Mouse (Mus musculus) skeletal muscle tissue, adult 2 months (tissue): ENCODE data around the gene Gm21972.

Source experiments
- DNase-seq: peaks from one replicate; pipeline ENCODE4 v3.0.0-alpha.2; 2012; ENCODE audit warnings: low read depth, low spot score

Gm21972 gene

DNA sequence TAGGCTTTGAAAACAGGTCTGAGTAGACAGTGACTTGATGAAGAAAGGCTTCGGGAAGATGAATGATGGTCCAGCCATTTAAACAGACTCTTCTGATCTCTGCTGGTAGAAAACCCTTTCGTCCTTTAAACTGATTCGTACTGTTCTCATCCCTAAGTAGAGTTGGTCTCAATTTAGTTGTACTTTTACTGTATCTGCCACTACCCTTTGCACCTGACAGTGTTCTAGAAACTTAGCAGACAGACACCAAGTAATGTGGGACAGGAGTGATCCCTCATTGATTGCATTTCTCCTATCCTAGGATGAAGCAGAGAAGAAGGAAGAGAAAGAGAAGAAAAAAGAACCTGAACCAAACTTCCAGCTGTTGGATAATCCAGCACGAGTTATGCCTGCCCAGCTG is at the start of gene Gm21972:
Gene Gm21972, plus strand, starts transcription at position 301 of the 400 bp plus-strand sequence.
- DNase-seq: no peak

DNA sequence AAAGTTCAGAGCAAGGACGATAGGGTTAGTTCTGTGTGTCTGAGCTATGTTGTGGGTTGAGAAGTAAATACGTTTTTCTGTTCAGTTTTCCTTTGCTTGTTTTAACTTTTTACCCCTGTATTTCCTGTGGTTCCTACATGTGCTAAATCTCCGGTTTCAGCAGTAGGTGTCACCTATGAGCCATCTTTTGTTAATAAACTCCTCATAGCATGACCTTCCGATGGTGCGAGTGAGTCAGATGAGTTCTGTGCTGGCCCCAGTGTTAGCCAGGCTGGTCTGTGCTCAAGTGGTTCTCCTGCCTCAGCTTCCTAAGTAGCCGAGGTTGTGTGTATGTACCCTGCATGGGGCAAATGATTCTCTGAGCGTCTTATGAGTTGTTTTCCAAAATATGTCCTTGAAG is 39.0 kb upstream of the Gm21972 start:
- no peak for DNase-seq

DNA sequence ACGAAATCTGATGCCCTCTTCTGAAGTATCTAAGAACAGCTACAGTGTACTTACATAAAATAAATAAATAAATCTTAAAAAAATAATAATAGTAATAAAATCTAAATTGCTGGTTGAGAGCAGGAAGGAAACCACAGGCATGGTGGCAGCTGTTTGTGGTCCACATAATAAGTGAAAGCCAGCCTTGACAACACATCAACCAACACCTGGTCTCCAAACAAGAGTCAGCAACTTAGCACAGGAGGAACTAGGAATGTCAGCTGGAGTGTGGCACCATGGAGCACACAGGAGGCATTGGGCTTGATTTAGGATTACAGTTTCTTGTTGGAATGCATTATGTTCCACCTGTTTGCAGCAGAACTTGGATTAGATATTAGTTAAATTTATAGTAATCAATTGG is 28.4 kb upstream of the Gm21972 start:
- no peak for DNase-seq

DNA sequence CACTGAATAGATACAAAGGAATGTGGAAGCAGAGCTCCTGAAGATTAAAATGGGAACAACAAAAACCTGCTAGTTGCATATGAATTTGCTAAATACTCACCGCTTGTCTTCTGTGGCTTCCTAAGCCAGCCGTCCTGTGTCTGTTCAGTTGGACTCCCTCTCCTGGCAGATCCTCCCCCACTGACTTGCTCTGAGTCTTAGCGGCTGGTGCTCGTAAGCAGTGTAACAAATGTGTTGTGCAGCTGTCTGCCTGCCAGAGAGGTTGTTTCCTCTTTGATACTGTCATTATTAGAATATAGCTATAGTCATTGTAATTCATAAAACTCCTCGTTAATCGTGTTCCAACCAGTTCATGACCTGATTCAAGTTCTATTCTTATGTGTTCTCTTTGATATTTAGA is 21.7 kb upstream of the Gm21972 start, which contains the start of gene Htr2b:
Gene Htr2b, minus strand, starts transcription at position 192 of the 400 bp plus-strand sequence.
- no peak for DNase-seq

DNA sequence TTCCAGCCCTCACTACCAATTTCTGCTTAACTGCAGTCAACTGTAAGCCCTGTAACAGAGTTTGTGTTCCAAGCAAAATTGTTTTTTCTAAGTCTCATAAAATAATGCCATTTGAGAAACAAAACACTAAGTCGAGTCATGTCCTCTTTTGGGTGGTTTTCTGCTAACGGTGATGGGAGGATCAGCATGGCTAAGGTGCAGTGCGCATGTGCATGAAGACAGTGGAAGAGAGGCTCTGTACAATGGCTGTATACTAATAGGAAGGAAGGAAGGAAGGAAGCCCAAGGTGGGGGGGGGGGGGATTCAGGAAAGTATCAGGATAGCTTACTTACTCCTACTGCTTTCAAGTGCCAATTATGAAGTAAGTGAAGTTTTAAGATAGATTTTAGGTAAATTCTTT is 19.3 kb upstream of the Gm21972 start:
- no peak for DNase-seq

DNA sequence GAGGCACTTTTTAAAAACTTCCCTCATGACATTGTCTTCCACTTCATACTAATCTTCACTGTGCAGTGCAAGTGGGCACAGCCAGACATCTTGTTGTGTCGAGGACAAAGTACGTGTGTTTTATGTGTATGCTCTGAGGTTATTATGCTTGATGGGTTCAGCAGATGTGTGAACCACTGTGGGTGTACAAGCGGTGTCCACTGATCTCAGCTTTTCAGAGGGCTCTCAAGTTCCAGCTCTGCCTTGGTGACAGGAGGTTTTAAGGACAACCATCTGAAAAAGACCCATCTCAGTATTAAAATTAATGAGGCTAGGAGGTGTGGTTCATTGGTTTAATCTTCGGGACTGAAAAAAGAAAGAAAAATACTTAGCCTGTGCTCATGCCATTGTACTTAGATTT is 13.9 kb upstream of the Gm21972 start:
- DNase-seq: no peak

DNA sequence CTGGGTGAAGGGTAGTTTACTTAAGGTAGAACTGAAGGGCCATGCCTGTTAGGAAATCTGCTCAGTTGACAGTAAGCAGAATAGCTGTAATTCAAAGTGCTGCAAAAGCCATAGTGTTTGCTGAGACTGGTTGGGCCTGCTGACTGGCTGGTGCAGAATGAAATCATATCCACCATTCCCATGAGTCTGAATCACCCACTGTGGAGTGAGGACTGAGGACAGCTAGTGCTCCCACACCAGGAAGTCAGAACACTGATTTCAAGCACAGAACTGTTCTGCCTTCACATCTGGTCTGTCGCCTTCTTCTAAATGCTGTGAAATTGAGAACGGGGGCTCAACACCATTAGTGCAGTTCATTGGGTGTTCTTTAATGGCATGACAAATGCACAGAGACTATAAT is 7.4 kb upstream of the Gm21972 start:
- no peak for DNase-seq

DNA sequence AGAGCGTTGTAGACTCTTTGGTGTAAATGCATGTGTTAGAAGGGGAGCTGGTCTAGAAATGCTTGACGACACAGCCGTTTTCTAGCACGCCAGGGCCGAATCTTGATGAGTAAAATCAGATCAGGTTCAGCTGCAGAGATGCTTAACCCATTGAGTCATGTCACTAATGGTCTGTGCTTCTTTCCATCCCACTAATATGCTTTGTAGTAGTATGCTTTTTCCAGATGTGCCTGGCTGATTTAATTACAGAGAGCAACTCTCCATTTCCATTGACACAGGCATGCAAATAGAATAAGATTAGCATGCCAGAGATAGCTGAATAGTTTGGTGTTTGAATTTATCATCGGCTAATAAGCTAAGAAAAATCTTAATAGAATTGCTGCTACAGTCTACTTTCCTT is 1.9 kb downstream of the Gm21972 start:
- no peak for DNase-seq

DNA sequence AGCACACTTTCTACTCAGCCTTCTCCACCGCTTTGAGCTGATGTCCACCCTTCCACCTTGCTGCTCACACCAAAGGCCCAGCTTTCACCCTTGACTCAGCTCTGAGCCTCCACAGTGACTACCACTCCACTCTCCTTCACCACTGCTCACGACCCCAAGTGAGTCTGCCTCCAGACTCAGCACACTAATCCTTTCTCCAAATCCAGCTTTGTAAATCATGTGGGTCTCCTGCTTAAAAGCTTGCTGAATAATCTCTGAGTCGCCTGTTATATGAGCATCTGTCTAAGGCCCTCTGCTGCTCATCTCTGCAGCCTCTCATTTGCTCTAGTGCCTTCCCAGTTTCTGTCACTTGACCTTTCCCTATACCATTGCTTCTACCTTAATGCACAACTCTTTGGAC is 7.6 kb downstream of the Gm21972 start:
- DNase-seq: no peak

DNA sequence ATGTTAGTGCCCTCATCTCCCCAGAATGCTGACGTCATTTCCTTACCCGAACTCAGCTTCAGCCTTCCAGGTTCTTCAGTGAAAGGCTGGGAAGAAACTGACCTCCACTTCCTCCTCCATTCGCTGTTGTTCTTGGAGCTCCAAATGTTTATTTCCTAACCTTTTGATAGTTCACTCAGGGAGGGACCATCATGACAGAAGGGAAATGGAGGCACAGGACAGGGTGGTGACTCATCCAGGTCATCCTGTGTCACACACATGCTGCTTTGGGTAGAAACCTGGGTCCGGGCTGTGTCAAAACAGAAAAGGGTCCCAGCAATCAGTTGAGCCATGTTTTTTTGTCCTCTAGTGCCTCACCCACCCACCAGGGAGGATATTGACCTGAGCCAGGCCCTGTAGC is 9.7 kb downstream of the Gm21972 start:
- DNase-seq: no peak

DNA sequence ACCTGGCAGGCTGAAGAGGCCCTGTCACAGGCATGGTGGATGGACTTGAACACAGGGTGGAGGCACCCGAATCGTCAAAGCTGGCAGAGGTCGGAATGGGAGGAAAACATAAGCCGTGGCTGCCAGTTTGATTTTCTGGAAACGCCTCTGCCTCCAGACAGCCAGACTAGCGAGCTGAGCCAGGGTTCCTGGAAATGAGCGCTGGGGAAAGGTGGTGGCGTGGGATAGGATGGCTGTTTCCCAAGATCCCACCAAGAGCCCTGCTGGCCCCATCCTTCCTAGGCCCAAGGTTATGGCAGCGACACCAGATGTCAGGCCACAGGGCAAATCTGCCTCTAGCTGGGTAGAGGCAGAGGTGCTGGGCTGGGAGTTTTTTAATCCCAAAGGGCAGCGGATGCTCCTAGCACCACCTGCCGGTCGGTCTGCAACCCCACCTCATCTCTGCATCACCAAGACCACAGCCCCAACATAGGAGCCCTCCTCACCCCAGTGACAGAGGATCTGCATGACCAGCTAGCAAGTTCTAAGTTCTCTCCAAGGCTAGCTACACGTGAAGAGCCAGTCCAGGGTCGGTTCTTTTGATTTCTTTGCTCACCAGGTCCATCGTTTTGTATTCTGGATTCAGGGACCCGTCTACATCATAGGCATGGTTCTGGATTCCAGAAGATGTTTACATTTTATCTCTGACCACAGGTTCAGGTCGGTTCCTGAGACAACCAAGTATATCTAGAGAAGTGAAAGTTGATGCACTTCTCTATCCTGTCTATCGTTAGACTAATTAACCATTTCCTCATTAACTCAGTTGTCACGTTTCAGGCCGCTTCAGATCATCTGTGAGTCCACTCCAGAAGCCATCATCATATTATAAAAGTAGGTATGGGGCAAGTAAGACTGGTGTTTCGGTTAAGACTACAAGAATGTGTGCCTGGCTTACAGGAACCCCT is 10.8 kb downstream of the Gm21972 start:
- no peak for DNase-seq

DNA sequence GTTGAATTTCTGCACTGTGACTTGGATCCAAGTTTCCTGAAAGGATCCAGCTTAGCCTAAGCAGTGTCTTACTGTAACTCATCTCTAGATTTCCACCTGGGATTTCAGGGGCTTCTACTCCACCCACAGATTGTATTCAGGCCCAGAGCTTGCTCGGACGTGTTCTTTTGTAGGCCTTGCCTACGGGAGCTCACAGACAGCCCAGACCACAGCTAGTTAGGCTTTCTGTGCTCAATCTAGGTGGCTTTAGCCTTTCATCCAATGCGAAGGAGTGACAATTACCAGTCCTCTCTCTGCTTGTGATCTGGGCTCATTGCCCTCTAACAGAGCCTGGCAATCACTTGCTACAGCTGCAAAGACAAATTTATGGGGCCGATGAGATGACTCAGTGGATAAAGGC is 12.9 kb downstream of the Gm21972 start:
- DNase-seq: no peak

DNA sequence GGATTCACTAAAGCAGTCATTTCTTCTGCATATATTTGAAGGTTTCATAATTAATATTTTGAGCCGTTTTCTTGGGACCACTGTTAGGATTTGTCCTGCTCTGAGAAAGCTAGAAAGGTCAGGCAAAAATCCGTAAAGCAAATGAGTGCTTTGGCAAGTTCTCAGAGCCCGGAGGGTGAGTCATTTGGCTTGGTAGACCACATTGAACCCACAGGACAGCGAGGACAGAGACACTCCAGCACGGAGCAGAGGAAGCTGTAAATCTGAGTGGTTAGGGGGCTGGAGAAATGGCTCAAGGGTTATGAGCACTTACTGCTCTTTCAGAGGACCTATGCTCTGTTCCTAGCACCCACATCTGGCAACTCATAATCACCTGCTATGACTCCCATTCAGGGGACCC is 14.1 kb downstream of the Gm21972 start:
- no peak for DNase-seq

DNA sequence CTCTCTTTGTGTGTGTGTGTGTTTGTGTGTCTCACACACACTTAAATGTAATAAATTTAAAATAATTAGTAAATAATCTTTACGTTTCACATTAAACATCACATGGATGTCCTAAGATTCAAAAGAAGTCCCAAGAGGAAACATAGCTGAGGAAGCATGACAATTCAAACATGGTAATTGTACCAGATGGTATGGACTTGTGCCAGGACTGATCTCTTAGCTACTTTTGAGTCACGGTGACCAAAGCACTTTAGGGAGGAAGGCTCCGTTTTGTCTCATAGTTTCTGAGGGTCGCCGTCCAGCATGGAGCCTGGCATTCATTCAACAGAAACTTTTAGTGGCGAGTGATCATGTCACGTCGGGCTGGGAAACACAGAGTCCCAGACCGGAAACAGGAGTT is 14.7 kb downstream of the Gm21972 start:
- no peak for DNase-seq

DNA sequence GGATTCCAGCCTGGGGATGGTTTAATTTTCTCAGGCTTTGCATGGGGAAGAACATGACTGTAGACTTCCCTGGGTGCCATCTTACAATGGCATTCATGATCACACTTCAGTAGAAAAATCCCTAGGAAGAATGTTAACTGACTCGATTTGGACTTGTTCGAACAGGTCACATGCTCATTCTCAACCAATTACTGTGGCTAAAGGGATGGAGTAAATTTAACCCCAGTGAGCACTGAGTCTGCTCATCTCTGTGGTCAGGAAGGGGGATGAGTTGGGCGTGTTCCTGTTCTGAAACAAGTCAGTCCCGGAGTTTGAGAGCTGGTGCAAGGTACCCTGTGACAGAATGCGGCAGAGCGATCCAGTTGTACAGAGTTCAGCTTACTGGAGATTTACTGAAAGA is 17.5 kb downstream of the Gm21972 start:
- DNase-seq: no peak

DNA sequence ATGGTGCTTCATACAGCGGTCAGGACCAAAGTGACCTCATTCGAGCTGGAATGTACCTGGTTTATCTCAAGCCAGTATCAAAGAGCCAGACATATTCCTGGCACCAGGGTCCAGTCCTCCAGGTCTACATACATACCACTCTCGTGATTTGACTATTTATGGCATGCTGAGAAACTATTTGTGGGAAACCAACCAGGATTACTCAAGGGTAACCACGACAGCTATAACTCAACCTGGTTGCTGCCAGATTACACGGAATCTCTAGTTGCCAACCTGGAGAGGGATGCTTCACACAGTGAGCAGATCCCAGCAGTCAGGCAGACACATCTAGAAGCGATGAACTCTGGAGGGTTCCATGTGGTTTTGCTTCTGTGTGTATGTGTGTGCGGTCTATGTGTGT is 17.9 kb downstream of the Gm21972 start:
- no peak for DNase-seq

DNA sequence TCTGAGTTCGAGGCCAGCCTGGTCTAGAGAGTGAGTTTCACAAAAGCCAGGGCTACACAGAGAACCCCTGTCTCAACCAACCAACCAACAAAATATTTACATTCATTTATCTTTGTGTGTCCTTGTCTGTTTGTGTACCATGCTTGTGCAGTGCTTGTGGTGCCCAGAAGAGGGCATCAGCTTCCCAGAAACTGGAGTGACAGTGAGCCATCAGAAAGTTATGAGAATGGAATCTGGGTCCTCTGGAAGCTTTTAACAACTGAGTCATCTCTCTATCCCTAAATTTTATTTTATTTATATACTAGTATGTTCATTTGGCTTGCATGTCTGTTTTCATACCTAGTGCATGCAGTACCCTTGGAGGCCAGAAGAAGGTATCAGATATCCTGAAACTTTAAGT is 19.2 kb downstream of the Gm21972 start:
- DNase-seq: no peak

DNA sequence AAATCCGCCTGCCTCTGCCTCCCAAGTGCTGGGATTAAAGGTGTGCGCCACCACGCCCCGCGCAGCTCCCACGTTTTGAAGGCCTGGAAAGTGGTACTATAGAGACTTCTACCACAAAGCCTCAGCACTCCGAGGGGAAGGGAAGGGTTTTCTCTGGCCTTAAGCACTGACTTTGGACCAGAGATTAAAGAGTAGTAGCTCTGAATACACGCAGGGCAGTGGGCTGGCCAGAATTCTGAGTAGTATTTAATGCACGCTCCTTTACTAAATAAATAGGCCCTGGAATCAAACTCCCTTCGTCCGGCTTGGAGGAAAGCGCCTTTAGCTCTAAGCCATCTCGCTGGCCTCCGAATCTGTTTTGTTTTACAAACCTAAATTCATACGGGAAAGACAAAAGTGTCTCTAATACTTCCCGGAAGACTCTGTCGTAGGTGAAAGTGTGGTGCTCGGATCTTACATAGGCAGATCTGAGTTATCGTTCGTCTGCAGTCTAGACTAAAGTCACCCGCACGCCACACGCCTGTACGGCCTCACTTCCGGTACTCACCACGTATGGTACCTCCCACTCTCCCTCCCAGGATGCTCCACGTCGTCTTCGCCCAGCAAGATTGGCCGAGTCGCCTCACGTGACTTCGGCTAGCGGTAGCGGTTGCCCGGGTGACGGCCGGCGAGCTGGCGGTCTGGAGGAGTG is 20.8 kb downstream of the Gm21972 start, which contains the start of gene Armc9:
Gene Armc9, plus strand, starts transcription at position 648 of the 691 bp plus-strand sequence.
- peak; percentile 93 for DNase-seq

DNA sequence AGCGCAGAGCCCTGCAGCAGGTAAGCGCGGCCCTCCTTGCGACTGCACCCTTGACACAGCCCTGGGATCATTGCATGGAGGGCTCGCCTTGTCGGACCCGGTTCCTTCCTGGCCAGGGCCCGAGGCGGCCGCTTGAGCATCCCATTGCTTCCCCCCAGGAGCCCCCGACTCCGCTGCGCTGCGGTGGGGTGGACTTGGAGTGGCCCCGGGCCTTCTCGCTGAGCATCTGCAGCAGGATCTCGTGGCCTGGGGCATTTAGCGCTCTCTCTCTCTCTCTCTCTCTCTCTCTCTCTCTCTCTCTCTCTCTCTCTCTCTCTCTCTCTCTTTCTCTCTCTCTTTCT is 21.4 kb downstream of the Gm21972 start:
- no peak for DNase-seq

DNA sequence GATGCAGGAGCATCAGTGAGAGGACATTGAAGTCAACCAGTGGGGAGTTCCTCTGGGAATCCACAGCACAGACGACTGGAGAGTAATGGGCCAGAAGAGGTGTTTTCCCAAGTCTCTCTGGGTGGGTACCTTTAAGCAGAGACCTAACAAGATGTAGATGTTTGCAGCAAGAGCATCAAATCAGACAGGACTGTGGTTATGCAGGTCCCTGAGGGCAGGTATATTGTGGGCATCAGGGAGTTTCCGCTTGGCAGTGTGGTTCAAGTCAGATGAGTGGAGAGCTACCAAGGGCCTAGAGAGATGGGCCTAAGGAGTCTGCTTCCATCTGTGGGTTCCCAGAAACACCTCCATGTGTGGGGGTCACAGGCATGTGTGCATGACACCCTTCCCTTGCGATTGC is 22.6 kb downstream of the Gm21972 start:
- DNase-seq: no peak

DNA sequence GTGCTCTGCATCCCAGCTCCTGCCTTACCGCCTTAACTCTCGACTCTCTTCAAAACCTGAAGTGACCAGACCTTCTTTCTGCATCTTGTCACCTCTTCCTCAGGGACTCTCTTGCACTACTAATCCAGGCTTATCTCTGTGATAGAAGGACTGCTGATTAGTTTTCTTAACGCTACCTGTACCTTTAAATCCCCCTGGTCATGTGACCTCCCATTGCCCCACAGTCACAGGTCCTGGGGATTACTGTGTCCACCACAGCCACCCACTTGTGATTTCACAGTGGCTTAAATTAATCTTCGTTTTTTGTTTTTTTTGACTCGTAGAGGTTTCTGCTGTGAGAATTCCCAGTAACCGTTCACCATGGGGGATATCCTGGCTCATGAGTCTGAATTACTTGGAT is 23.2 kb downstream of the Gm21972 start:
- no peak for DNase-seq

DNA sequence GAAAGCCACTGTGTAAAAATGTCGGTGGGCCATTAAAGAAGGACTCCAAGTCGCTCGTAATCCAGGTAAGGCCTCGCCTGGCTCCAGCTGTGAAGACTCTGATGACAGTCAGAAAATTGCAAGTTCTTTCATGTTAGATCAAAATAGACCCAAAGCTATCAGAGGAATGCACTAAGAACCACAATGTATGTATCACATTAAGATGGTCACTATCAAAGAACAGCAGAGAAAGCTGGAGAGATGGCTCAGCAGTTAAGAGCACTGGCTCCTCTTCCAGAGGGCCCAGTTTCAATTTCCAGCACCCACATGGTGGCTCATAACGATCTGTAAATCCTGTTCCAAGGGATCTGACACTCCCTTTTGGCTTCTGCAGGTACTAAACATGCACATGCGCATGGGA is 26.6 kb downstream of the Gm21972 start:
- no peak for DNase-seq

DNA sequence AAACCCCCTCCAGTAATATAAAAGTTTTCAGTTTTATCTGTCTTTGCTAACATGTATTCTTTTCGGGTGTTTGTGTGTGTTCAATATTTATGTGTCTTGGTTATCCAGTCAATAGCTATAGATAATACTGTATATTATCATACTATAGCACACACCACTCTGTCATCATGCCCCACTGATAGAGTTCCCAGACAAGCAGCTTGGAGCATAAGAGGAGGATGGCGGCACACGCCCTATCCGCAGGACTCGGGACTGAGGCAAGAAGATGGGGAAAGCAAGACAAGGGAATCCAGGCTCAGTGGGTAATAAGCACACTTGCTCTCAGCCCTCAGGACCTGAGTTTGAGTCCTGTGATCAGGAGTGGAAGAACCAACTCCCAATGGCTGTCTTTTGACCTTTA is 27.0 kb downstream of the Gm21972 start:
- DNase-seq: no peak
